Mouse (Mus musculus): ENCODE results near the gene Fbrsl1.

DNA sequence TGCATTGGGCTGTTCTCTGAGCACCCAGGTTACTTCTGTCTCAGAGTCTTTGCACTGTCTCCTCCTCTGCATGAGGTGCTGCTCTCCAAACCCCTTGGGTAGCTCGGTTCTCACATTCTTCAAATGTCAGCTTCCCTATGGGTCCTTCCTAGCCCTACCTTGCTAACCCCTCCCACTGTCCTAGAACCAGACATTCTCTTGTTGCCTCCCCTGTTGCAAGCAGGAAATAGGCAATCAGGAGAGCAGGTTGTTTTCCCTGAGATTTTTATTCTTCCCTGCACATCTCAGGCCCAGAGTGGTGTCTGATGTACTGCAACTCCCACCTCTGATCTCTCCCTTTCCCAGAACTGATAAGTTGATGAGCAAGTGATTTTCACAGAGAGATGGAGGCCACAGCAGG lies 39.6 kb upstream of the Fbrsl1 start:
- no peak for TF ChIP-seq CTCF (IDR thresholded peaks at IDR 0.05; ENCODE audit: low read depth, low read length)
- no peak for TF ChIP-seq POLR2A (IDR thresholded peaks at IDR 0.05; ENCODE audit: borderline replicate concordance, low read depth, low read length)
